Mouse (Mus musculus) forebrain, embryonic 16.5 days (tissue): ENCODE results near the gene Arntl. TPM values are rescaled to one million over a fixed set of nuclear protein-coding genes. Genes with fewer than 3 reads are reported as not detected.

Source experiments
- ATAC-seq: fragments of 200-750 bp; cut with Nextera tagmentation; 2 replicates; pipeline ENCODE4 v1.8.0; 2017; ENCODE audit warnings: mild to moderate bottlenecking, moderate library complexity
- H3K27ac ChIP-seq: fragments of 300-500 bp; sonication (generic); 2 replicates; pipeline ENCODE4 v1.5.1; 2014; ENCODE audit warnings: low read length, control low read depth
- H3K27me3 ChIP-seq: fragments of 300-500 bp; sonication (generic); replicated peaks from 2 replicates; pipeline ENCODE4 v1.6.1; 2014; ENCODE audit warnings: low read length; ENCODE audit not compliant: control insufficient read depth, insufficient read depth
- H3K36me3 ChIP-seq: fragments of 300-500 bp; sonication (generic); 2 replicates; pipeline ENCODE4 v1.6.1; 2014; ENCODE audit not compliant: control insufficient read depth, insufficient read depth
- H3K4me1 ChIP-seq: fragments of 300-500 bp; sonication (generic); replicated peaks from 2 replicates; pipeline ENCODE4 v1.6.1; 2014; ENCODE audit warnings: low read length; ENCODE audit not compliant: control insufficient read depth, insufficient read depth
- H3K4me2 ChIP-seq: fragments of 300-500 bp; sonication (generic); 2 replicates; pipeline ENCODE4 v1.6.1; 2014; ENCODE audit warnings: mild to moderate bottlenecking, low read length, control low read depth
- H3K4me3 ChIP-seq: fragments of 300-500 bp; sonication (generic); replicated peaks from 2 replicates; pipeline ENCODE4 v1.5.1; 2014; ENCODE audit warnings: mild to moderate bottlenecking, low read length, control low read depth
- H3K9ac ChIP-seq: fragments of 300-500 bp; sonication (generic); replicated peaks from 2 replicates; pipeline ENCODE4 v1.6.1; 2014; ENCODE audit warnings: low read depth, low read length, control low read depth
- H3K9me3 ChIP-seq: fragments of 300-500 bp; sonication (generic); 2 replicates; pipeline ENCODE4 v1.6.1; 2016; ENCODE audit warnings: low read length; ENCODE audit not compliant: control insufficient read depth
- WGBS: fragments of 180-500 bp; shearing (Covaris S2); extraction: QIAGEN DNeasy Blood & Tissue Kit; methylation state at CpG from one replicate; pipeline ENCODE4 v1.1.7; 2014; 5-methylcytosine and 5-hydroxymethylcytosine counted together
- polyA plus RNA-seq: library from polyadenylated mRNA; unstranded; fragments of >200 nt; fragmentation: Nextera tagmentation; extraction: Ambion mirVana; gene quantifications from 2 replicates; pipeline ENCODE4 v1.2.1, GENCODE M21; 2015

Arntl gene
- polyA plus RNA-seq, 1 experiment from 2014 or later: 15.6 TPM

DNA sequence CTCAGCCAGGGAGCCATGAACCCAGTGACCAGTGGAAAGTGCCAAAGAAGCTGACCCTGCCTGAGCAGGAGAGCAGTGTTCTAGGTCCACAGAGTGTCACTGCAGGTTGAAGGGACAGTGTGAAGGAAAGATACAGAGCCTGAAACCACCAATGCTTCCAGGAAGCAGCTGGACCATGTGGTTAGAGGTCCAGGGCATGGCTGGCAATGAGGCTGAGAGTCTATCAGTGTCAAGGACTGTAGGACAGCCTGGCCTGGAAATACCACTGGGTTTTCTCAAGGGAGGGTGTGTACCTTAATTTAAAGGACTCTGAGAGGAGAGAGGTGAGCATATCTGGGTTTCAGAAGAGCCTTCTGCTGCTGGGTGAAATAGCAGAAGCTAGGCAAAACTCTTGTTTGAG lies 22.2 kb upstream of the Arntl start:
- Histone ChIP-seq H3K27ac (no peak overlapping the region), H3K27me3 (no peaks in the 10 kb centered on the region), H3K4me2 (no peak overlapping the region), H3K4me1 (no peaks in the 10 kb centered on the region), H3K9me3 (no peaks in the 10 kb centered on the region), H3K4me3 (no peak overlapping the region), H3K9ac (no peak overlapping the region), H3K36me3 (no peaks in the 10 kb centered on the region)
- ATAC-seq: no peak

DNA sequence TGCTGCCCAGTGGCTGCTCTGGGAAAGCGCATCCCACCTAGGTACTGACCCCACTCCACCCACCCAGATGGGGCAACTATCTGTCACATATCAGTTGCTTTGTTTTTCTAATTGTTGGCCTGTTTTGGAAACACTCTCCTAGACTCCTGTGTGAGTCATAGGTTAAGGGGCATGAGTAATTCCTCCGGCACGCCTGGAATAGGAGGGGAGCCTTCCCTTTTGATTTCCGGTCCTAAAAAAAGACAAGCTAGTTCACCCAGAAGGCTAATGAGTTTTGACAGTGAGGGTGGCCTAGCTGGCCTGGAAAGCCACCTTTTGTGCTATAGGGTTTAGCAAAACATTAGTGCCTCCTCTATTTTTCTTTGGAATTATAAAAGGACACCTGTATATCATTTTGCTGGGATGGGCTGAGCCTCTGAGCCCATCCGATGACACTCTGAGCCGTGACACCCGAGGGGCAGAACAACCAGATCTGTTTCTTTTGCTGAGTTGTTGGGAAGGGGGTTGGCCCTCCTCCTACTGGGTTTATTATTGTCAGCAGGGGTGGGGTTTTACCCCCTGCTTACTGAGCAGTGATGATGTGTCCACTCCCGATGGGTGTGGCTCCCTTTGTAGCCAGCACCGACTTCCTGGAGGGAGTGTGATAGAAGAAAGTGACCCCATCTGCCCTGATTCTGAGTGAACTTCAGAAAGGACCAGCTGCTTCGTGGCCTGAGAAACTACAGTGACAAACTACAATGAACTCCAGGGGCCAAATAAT lies 21.0 kb upstream of the Arntl start:
- no peaks in the 10 kb centered on the region for H3K36me3 ChIP-seq
- H3K27me3 ChIP-seq: no peaks in the 10 kb centered on the region
- WGBS: 73% methylated on average over 10 of the region's 10 CpGs
- no peak overlapping the region for H3K4me2 ChIP-seq
- H3K9me3 ChIP-seq: no peaks in the 10 kb centered on the region; the same call in 1 of the 2 replicates
- H3K9ac ChIP-seq: no peak overlapping the region
- no peak overlapping the region for H3K27ac ChIP-seq
- no peaks in the 10 kb centered on the region for H3K4me1 ChIP-seq
- no peak overlapping the region for H3K4me3 ChIP-seq
- ATAC-seq: no peak

DNA sequence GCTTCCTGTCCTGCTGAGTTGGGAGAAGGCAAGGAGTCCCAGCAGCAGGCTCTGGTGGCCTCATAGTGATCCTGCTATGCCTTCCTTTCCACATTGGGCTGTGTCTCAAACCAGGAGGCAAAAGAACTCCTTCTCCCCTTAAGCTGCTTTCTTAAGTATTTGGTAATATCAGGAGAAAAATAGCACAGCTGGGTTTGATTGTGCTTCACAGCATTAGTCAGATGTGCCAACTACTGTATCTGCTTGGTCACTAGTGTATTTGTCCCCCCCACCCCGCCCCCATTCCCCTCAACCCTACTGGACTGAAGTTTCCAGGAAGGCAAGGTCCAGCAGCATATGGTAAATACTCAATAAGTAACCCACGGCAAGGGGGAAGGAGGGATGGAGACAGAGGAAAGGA lies 19.2 kb upstream of the Arntl start:
- WGBS: 64% methylated on average over 2 of the region's 2 CpGs
- Histone ChIP-seq H3K27me3 (no peaks in the 10 kb centered on the region), H3K36me3 (no peaks in the 10 kb centered on the region), H3K9me3 (no peaks in the 10 kb centered on the region; the same call in 1 of the 2 replicates), H3K9ac (no peak overlapping the region), H3K27ac (no peak overlapping the region), H3K4me2 (no peak overlapping the region), H3K4me3 (no peak overlapping the region), H3K4me1 (no peaks in the 10 kb centered on the region)
- no peak for ATAC-seq

DNA sequence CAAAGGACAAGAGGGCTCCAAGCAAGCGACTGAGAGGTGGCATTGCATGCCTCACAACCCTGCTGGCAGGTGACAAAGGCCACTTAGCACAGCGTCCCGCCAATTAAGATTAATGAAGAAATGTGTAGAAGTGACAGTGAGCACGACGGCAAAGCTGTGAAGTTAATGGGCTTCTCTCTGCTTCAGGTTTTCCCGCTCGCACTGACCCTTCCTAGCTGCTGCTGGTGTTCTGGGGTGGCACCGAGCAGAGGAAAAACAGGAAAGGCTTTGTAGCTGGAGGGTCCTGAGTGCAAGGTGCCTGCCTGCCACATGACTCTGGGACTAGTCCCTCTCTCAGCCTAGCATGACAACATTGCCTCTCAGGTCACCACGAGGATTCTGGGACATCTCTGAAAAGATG lies 18.7 kb upstream of the Arntl start:
- H3K27me3 ChIP-seq: no peaks in the 10 kb centered on the region
- 42% methylated on average over 9 of the region's 9 CpGs for WGBS
- no peaks in the 10 kb centered on the region for H3K4me1 ChIP-seq
- no peaks in the 10 kb centered on the region for H3K36me3 ChIP-seq
- no peaks in the 10 kb centered on the region; the same call in 1 of the 2 replicates for H3K9me3 ChIP-seq
- H3K27ac ChIP-seq: no peak overlapping the region
- no peak for ATAC-seq
- no peak overlapping the region for H3K9ac ChIP-seq
- no peak overlapping the region for H3K4me3 ChIP-seq
- no peak overlapping the region for H3K4me2 ChIP-seq

DNA sequence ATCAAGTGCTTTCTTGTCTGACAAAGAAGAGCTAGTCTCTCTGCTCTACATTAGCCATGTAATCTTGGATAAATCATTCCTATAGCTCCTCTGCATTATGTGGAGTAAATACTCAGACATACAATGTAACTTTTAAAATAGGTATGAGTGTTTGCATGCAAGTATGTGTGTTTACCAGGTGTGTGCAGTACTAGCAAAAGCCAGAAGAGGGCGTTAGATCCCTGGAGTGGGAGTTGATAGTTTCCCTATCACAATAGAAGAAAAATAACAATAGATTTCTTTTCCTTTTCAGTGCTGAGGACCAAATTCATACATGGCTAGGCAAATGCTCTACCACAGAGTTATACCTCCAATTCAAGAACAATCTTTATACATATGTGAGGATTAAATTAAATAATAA lies 15.5 kb upstream of the Arntl start:
- Histone ChIP-seq H3K36me3 (no peaks in the 10 kb centered on the region), H3K4me2 (no peak overlapping the region), H3K4me3 (no peak overlapping the region), H3K9ac (no peak overlapping the region), H3K27me3 (no peaks in the 10 kb centered on the region), H3K27ac (no peak overlapping the region), H3K4me1 (no peaks in the 10 kb centered on the region), H3K9me3 (no peaks in the 10 kb centered on the region; the same call in 1 of the 2 replicates)
- ATAC-seq: no peak
- 72% methylated on average over 1 of the region's 1 CpGs for WGBS

DNA sequence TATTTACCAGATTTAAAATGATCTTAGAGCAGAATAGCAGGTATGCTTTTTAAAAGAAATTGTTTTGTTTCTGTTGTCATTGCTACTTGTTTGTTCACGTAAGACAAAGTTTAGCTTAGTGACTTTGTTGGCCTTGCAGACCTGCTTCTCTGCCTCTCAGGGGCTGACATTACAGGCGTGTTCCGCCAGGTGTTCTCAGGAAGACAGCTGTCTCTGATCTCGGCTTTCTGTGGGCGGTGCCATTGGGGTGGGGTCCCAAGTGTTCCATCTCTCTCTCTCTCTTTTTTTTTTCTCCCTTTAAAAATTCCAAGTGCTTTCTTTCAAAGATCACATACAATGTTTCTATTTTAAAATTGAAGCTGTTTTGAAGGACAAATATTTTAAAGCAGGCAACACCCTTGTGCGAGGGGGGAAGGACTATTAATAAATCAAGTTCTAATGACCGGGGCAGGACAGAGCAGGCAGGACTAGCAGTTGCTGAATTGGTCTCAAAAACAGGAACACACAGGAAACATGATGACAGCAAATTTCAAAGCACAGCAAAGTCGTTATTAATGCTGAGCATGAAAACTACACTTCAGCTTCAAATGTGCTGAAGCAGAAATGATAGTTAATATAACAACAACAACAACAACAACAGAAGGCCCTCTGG lies 14.4 kb upstream of the Arntl start:
- no peak for ATAC-seq
- Histone ChIP-seq H3K4me3 (no peak overlapping the region), H3K27ac (no peak overlapping the region), H3K27me3 (no peaks in the 10 kb centered on the region), H3K9ac (no peak overlapping the region), H3K36me3 (no peaks in the 10 kb centered on the region), H3K4me1 (peaks cover 2% of the 10 kb centered on the region; the same call in 1 of the 2 replicates), H3K9me3 (no peaks in the 10 kb centered on the region; the same call in 1 of the 2 replicates), H3K4me2 (no peak overlapping the region)
- WGBS: 63% methylated on average over 8 of the region's 8 CpGs

DNA sequence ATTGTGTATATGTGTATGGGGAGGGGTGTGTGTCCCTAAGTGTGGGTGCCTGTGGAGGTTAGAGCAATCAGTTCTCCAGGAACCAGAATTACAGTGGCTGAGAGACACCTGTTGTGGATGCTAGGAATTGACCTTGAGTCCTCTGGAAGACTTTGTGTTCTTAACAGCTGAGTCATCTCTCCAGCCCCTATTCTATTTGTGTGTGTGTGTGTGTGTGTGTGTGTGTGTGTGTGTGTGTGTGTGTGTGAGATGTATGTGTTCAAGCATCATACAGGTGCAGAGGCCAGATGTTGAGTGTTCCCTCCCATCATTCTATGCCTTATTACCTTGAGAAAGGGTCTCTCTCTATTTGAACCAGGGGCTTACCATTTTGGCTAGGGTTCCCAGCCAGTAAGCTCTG lies 13.4 kb upstream of the Arntl start:
- ATAC-seq: no peak
- Histone ChIP-seq H3K9ac (no peak overlapping the region), H3K36me3 (no peaks in the 10 kb centered on the region), H3K27ac (no peak overlapping the region), H3K27me3 (no peaks in the 10 kb centered on the region), H3K4me2 (no peak overlapping the region), H3K9me3 (no peaks in the 10 kb centered on the region; the same call in 1 of the 2 replicates), H3K4me3 (no peak overlapping the region), H3K4me1 (peaks cover 2% of the 10 kb centered on the region; the same call in 1 of the 2 replicates)

DNA sequence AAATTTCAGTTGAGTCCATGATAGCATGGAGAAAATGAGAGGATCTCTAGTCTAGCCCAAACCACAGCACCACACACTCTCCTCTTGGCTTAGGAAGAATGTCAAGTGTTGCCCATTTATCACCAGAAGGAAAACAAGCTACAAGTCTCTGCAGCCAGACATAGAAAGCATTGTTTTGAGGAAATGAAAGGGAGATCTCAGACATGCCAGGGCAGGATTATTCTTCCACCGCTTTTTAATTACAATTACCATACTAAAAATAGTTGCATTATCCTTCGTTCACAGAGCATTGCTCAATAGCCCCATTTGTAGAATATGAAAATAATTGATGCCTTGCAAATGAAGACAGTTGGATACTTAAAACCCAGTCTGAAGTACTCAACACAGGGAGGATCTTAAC lies 12.0 kb upstream of the Arntl start:
- Histone ChIP-seq H3K27ac (no peak overlapping the region), H3K4me3 (no peak overlapping the region), H3K36me3 (no peaks in the 10 kb centered on the region), H3K9ac (no peak overlapping the region), H3K9me3 (no peaks in the 10 kb centered on the region; the same call in 1 of the 2 replicates), H3K27me3 (no peaks in the 10 kb centered on the region), H3K4me1 (peaks cover 2% of the 10 kb centered on the region; the same call in 1 of the 2 replicates), H3K4me2 (no peak overlapping the region)
- 20% methylated on average over 2 of the region's 2 CpGs for WGBS
- no peak for ATAC-seq

DNA sequence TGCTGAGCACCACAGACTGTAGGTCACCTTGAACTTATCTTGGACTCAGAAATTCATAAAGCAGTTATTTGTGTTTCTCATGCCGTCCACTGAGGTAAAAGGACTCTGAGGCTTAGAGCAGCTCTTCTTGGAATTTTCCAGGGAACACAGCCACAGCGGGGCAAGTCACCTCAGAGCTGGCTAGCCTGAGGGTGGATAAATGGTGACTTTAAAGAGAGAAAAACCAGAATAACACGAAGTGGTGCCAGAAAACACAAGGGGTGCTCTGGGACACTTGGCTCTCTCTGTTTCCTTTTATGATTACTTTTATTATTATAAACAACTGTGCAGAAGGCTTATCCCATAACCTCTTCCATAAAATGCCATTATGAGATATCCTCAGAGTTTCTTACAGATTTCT lies 11.1 kb upstream of the Arntl start:
- peaks cover 2% of the 10 kb centered on the region; the same call in 1 of the 2 replicates for H3K4me1 ChIP-seq
- 84% methylated on average over 3 of the region's 3 CpGs for WGBS
- H3K27ac ChIP-seq: no peak overlapping the region
- ATAC-seq: no peak
- H3K36me3 ChIP-seq: no peaks in the 10 kb centered on the region
- H3K4me2 ChIP-seq: no peak overlapping the region
- no peak overlapping the region for H3K4me3 ChIP-seq
- no peak overlapping the region for H3K9ac ChIP-seq
- no peaks in the 10 kb centered on the region for H3K9me3 ChIP-seq
- H3K27me3 ChIP-seq: no peaks in the 10 kb centered on the region
